Mouse (Mus musculus) spleen, adult 2 months (tissue): ENCODE measurements around the gene P4ha2.

ENCODE experiments used
- CTCF ChIP-seq: fragments of 200-500 bp; IDR thresholded peaks from 2 replicates; pipeline ENCODE4 v1.5.1; 2011; ENCODE audit warnings: mild to moderate bottlenecking, inconsistent platforms; ENCODE audit not compliant: insufficient read depth, insufficient read length, insufficient replicate concordance; ENCODE audit errors: extremely low read depth
- POLR2A ChIP-seq: fragments of 200-500 bp; IDR thresholded peaks from 2 replicates; pipeline ENCODE4 v1.6.1; 2011; ENCODE audit warnings: low read depth, low read length, inconsistent platforms

GRCm38 (mm10) chr11:54071726-54072445 is 28.0 kb upstream of the P4ha2 start:
- TF ChIP-seq CTCF (no peak), POLR2A (no peak)
